Mouse (Mus musculus) right cerebral cortex, postnatal 36 days (tissue): ENCODE data around the gene Tbc1d30.
"Not testable (repeated sequence)": the region's sequence is repeated elsewhere in the genome, so short reads cannot be mapped to it uniquely, and the experiment has no call there.

Source experiments
- DNase-seq, 2 experiments: peaks; one replicate each; pipeline ENCODE4 v3.0.0; 2022; ENCODE audit warnings: low spot score in 2 of 2, mixed read lengths in 1 of 2

Tbc1d30 gene

DNA sequence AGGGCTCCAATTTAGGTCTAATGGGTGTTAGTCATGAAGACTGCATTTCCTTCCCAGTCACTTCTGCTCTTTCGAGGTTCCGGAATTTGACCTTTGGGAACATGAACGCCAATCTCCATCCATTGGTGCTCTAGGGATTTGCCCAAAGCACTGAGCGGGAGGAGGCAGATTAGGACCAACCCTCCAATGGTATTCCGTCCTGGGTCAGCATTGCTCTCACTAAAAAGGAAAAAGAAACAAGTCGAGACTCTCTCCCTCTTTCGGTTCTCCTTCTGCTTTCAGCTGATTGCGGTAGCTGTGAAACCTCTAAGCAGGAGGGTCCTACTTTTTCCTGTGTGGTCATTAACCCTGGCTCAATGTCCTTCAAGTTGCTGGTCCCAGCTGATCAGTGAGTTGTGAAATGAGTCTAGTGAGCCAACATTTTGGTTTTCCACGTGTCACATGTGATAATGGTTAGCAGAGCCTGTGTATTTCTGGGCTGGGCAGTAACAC lies 14.7 kb upstream of the Tbc1d30 start:
- DNase-seq = no peak

- DNase-seq = peak; percentile 70 to 77
These were observed 13.9 kb upstream of the Tbc1d30 start, which contains the start of gene Gns for GRCm38 (mm10) chr10:121364801-121365564. Gene Gns (plus strand): TSS chr10:121365090.

DNA sequence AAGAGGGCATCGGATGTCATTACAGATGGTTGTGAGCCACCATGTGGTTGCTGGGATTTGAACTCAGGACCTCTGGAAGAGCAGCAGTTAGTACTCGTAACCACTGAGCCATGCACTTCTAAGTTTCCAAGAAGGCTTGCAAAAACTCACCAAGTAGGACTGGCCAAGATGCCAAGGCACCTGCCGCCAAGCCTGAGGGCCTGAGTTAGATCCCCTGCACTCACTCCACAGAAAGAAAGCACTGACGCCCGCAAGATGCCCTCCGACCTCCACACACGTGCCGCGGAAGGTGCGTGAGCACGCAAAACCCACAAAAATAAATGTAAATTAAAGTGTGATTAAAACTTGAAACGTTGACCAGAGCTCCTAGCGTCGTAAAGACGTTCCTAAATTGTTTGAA lies 13.2 kb upstream of the Tbc1d30 start:
- DNase-seq = no peak

DNA sequence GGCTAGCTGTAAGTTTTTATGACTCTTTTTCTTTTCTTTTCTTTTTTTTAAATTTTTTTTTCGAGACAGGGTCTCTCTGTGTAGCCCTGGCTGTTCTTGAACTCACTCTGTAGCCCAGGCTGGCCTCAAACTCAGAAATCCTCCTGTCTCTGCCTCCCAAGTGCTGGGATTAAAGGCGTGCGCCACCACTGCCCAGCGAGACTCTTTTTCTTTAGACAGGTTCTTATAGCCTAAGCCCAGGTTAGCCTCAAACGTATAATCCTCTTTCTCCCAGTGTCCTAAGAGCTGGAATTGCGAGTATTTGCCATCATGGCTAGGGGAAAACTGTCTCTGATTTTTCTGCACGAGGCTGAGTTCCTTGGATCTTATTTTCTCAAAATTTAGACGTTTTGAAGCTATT lies 12.1 kb upstream of the Tbc1d30 start:
- no peak for DNase-seq

- DNase-seq = no peak
These were observed 9.3 kb upstream of the Tbc1d30 start for GRCm38 (mm10) chr10:121360358-121360757.

DNA sequence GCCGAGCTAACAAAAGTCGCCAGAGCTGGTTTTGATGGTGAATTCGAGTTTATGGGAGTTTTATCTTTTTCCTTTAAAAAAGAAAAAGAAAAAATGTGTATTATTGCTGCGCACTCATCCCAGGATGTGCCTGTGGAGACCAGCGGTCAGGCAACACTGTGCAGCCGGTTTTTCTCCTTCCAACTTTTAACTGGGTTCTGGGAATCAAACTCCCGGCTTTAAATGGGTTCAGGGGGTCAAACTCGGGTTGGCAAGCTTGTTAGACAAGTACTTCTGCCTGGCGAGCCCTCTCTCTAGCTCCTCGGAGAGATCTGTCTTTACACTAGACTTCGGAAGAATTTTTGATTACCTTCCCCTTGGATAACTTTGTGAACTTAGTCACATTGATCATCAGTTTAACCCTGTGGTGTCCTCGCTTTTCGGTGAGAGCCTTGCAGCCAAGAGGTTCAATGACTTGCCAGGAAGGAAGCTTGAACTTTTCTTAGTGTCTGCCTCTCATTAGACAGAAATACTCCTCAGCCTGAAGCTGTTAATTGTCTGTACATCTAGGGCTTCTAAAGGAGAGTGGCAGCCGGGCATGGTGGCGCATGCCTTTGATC lies 713 bp upstream of the Tbc1d30 start:
- no peak for DNase-seq

DNA sequence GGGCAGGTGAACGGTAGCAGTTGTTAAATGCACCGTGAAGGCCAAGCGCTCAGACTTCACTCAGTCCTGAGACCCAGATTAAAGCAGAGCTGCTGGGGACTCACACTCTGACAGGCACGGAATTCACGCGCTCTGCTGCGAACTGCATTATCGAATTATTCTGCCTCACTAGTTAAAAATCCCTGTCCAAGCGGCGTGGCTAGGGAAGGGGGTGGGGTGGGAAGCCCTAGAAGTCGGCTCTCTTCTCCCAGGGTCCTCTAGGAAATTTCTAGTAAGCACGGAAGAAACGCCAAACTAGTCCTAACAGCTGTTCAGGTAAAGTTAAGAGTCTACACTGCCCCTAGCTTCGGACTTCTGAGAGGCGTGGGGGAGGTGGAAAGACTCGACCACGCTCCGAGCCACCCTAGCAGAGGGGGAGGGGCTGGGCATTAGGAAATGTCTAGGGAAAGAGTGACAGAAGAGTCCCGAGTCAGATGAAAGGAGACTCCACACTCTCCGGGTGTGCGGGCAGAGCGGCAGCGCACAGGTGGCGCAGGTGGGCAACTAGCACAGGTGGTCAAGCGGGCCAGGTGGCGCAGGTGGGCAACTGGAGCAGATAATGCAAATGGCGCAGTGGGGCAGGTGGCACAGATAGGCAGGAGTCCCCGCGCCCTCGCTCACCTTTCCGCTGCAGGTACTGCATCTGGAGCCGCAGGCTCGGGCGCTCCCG lies 567 bp downstream of the Tbc1d30 start:
- DNase-seq = no peak

- no peak for DNase-seq
These were observed 1.8 kb downstream of the Tbc1d30 start for GRCm38 (mm10) chr10:121349244-121349643.

DNA sequence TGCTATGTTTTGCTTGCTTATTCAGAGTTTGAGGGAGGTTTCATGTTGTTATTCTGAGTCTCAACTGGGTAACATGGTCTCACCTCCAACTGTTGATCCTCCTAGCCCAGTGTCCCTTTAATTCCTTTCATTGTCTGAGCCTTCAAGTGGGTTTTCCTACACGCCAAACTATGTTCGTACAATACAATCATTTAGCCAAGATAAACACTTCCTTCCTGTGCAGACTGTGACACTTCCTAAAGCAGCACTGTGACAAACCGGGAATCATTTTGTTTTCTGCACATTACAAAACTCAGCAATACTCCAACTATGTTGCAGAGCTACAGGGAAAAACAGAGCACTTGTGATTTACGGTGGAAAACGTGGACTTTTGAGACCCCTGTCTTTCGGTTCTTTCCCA lies 7.2 kb downstream of the Tbc1d30 start:
- no peak for DNase-seq

DNA sequence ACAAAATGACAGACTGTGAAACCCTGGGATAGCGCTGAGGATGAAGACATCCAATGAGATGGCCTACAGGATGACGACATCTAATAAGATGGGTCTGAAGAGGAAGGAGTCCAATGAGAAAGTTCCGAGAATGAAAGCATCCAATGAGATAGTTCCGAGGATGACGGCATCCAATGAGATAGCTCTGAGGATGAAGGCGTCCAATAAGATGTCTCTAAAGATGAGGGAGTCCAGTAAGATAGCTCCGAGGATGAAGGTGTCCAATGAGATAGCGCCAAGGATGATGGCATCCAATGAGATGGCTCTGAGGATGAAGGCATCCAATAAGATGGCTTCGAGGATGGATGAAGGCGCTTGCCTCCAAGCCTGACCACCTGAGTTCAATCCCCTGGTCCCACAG lies 8.8 kb downstream of the Tbc1d30 start:
- no peak for DNase-seq

- no peak for DNase-seq
These were observed 10.1 kb downstream of the Tbc1d30 start for GRCm38 (mm10) chr10:121340754-121341593.

DNA sequence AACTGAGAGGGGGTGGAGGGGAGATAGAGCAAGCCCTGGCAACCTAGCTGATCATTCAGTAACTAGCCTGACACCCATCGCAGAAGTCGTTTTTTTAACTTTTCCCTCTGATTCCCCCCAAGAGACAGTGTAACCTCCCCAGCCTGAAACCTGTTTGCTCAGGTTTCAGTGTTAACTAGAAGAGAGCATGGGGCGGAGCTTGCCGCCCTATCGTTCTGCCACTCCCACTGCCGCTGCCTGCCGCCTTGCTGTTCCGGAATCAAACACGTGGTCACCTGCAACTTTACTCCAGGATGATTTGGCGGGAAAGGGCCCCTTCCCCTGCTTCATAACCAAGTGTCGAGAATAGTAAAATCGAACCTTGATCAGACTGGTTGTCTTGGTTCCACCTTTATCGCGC lies 14.5 kb downstream of the Tbc1d30 start:
- not testable (repeated sequence) for DNase-seq

DNA sequence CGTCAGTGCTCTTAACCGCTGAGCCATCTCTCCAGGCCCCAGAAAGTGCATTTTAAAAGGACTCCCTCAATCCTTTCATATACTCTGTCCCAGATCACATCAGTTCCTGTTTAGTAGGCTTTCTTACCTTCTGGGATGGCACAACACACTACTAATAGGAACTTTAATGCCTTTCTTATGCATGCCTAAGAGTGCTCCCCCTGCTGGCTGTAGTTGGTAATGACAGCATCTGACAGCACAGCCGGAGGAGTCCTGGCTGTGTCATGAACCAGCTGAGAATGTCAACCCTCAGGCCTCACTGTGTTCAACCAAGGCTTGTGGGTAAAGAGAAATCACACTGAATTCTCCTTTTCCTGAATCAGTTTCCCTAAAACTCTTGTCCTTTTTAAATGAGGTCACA lies 16.5 kb downstream of the Tbc1d30 start:
- DNase-seq = peak; percentile 25 to 36

DNA sequence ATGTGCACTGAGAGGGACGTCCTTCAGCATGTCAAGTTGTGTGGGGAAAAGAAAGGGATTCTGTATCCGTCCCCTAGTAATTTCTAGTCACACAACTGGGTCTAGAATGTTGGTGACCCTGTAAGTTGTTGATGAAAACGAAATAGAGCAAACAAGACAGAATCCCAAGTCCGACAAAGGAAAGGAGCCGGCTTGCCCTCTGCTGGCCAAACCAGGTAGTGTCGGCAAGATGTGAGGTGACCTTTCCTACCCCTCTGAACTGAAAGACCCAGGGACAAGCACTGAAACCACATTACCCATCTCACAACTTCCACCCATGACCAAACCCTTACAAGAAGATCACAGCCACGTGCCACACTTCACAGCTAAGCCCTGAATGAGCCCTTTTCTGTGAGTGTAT lies 20.1 kb downstream of the Tbc1d30 start:
- no peak for DNase-seq

DNA sequence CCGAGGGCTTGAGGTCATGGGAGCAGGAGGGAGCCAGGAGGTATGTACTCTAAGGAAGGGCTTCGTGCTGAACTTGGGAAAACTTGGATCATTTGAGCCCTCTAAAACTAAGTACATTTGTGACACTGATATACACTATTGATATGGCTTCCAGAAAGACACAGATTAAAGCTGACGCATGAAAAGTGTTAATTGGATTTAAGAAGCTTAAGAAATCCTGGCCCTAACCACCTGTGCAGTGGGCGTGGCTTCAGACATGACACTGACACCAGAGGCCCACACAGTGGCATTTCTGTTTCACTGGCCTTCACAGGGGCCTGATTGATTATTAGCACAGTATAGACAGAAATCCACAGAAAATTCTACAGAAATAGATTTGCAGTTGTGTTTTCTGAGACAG lies 21.5 kb downstream of the Tbc1d30 start:
- DNase-seq = no peak

DNA sequence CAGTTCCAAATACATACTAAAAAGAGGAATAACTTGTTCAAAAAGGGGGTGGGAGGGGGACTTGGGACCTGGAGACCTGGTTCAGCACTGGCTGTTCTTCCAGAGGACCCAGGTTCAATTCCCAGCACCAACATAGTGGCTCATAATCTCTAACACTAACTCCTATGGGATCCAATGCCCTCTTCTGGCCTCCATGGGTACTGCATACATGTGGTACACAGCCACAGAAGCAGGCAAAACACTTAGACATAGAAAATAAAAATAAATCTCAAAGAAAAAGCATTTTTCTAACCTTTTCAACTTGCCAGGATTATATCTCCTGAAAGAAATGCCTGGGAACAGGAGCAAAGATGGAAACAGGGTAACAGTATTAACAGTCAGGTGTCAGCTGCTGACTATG lies 24.9 kb downstream of the Tbc1d30 start:
- DNase-seq = no peak

DNA sequence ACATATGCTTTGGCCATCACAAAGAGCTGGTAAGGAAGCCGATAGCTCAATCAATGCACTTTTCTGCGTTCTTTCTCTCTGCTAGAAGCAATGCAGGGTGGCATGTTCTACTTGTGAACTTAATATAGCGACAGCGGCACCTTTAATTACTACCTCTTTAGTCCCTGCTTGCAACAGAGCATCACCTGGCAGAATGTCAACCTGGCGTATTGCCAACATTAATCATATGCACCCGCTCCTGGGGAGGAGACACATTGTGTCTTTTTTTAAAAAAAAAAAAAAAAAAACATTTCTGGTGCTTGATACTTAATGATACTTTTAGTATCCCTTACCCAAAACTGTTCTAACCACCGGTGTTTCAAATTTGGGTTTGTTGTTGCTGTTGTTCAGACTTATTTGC lies 27.6 kb downstream of the Tbc1d30 start:
- DNase-seq = no peak

DNA sequence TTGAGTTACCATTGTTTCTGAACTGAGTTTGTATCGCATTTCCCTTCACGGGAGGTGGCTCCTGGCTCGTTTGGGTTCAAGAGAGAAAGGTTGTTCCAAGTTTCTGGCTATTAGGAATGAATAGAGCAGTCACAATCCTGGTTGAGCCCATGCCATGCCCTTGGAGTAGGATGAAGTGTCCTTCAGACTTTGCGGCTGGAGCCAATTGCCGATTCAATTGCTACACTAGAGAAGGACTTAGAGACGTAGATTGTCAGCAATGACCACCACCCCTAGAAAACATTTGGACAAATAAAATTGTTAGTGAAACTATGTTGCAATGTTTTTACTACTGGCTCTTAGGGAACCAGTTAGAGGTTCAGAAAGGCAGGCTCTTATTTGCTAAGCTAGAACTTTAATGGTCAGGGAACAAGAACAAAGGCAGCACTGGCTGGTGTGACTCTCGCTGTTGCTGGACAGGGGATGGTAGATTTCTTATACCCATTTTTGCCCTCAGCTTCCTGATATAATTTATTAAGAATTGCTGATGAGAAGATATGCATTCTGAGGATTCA lies 32.6 kb downstream of the Tbc1d30 start:
- DNase-seq = no peak

DNA sequence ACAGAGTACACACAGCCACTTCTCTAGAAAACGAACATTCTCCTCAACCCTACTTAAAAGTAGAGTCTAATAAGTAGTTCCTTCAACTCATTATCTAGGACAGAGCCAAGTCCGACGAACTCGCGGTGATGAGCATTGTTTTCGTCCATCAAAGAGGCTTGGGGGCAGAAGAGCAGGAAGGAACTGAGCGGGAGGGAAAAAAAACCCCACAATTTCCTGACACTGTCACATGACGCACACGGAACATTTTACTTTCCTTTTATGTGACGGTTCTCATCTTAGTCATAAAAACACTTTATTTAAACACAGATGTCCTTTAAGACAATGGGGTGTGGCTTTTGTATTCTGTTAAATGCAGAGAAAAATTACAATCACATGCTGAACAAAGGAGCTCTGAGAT lies 34.7 kb downstream of the Tbc1d30 start:
- no peak for DNase-seq

DNA sequence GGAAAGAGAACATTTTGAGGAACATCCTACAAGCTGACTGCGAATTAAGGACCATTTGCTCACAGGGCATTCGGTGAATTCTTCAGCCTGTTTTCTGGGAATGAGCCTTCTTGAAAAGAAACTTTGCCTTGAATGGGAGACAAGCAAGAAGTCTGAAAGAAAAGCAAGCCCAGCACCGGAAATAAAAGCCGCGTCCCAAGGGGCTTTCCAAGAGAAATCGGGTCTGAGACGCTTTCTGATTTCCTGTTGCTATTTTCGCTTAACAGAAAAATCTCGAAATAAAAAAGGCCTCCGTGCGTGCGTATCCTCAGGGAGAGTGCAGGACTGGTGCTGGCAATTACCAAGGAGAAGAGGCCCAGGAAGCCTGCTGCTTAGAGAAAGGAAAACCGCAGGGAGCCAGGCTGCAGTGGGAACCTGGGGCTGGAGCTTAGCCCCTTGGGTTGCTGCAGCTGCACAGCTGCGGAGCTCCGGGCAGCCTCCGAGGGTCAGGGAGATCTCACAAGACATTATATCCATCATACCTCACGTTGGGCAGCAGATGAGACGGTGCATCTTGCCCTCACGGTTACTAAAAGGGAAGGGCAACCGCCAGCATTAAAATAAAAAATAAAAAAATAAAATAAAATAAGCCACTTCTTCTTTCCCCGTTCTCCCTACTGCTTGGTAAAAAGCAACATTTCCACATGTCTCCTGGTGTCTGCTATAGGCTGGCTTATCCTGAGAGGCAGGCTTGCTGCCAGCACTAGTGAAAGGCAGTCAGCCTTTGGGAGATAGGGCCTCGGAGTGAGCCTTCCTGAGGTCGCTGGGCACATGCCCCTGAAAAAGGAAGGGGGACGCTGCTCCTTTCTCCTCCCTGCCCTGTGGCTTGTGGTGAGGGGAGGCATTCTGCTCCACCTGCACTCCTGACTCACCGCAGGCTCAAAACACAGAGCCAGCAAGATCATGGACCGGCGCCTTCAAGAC lies 35.5 kb downstream of the Tbc1d30 start:
- no peak for DNase-seq
